Mouse (Mus musculus) left cerebral cortex, adult 2 months (tissue): Measurements from ENCODE around the gene Cox19. TPM values are rescaled to one million over a fixed set of nuclear protein-coding genes. Genes with fewer than 3 reads are reported as not detected.

ENCODE experiments used
- DNase-seq, 2 experiments: peaks; one replicate each; pipeline ENCODE4 v3.0.0; 2021 to 2022; ENCODE audit warnings: low spot score in 2 of 2, mixed read lengths in 1 of 2; ENCODE audit errors: extremely low spot score in 1 of 2
- H3K27ac ChIP-seq: fragments of 200-600 bp; 2 replicates; pipeline ENCODE4 v1.8.1; 2022
- H3K4me3 ChIP-seq: fragments of 200-600 bp; 2 replicates; pipeline ENCODE4 v1.8.1; 2022
- CTCF ChIP-seq: fragments of 200-600 bp; IDR thresholded peaks from 2 replicates; pipeline ENCODE4 v1.8.1; 2022; ENCODE audit warnings: antibody characterized with exemption, mild to moderate bottlenecking, moderate library complexity
- intact Hi-C: fragments of 180-260 bp; cut with DNase I; formaldehyde crosslinking; loops from one replicate; pipeline ENCODE4 v1.15.1; 2025
- total RNA-seq, 2 experiments: library from RNA; stranded (reverse); gene quantifications; 2 replicates each; pipeline ENCODE4 v1.2.3; 2021

The Cox19 gene
- total RNA-seq, 2 experiments from 2014 or later, result 67.6 to 69.4 TPM

- TF ChIP-seq CTCF, result no peak
- intact Hi-C loops, result no loop called here
- peak; percentile 37 to 51 for DNase-seq
- 0 out of 2 replicates have a peak overlapping the region, but pooled peaks have one; percentile 23 for H3K4me3 ChIP-seq
- peak overlapping the region; percentile 89 for H3K27ac ChIP-seq
Measured at GRCm38 (mm10) chr5:139389676-139390061, 38.5 kb upstream of the Cox19 start.

- intact Hi-C loops, result no loop called here
- no peak for DNase-seq
- TF ChIP-seq CTCF, result no peak
- Histone ChIP-seq H3K27ac (peak overlapping the region; percentile 89), H3K4me3 (no peak overlapping the region)
Measured at GRCm38 (mm10) chr5:139388694-139389675, 37.8 kb upstream of the Cox19 start.

- Histone ChIP-seq H3K4me3 (no peak overlapping the region), H3K27ac (peak overlapping the region; percentile 89)
- no peak for TF ChIP-seq CTCF
- DNase-seq, result no peak
- intact Hi-C loops, result no loop called here
Measured at GRCm38 (mm10) chr5:139388195-139388570, 37.0 kb upstream of the Cox19 start.

- intact Hi-C loops, result no loop called here
- Histone ChIP-seq H3K27ac (peak overlapping the region; percentile 89), H3K4me3 (no peak overlapping the region)
- no peak for TF ChIP-seq CTCF
- DNase-seq, result no peak
Measured at GRCm38 (mm10) chr5:139387329-139388194, 36.3 kb upstream of the Cox19 start.

- TF ChIP-seq CTCF, result no peak
- no peak for DNase-seq
- Histone ChIP-seq H3K27ac (no peak overlapping the region), H3K4me3 (no peak overlapping the region)
- intact Hi-C loops, result no loop called here
Measured at GRCm38 (mm10) chr5:139386047-139386446, 34.8 kb upstream of the Cox19 start.

GRCm38 (mm10) chr5:139384531-139384930 is 33.3 kb upstream of the Cox19 start:
- Histone ChIP-seq H3K4me3 (no peak overlapping the region), H3K27ac (peak overlapping the region; percentile 36; the same call in 1 of the 2 replicates)
- no peak for TF ChIP-seq CTCF
- intact Hi-C loops, result no loop called here
- no peak for DNase-seq

- Histone ChIP-seq H3K4me3 (peak overlapping the region; percentile 95; the same call in 1 of the 2 replicates), H3K27ac (peak overlapping the region; percentile 95)
- intact Hi-C loops, result no loop called here
- no peak for TF ChIP-seq CTCF
- no peak for DNase-seq
Measured at GRCm38 (mm10) chr5:139383234-139383633, 32.0 kb upstream of the Cox19 start.

- intact Hi-C loops, result no loop called here
- H3K27ac ChIP-seq, result peak overlapping the region; percentile 95
- TF ChIP-seq CTCF, result no peak
- H3K4me3 ChIP-seq, result peak overlapping the region; percentile 95
- DNase-seq, result peak; percentile 58 to 65
Measured at GRCm38 (mm10) chr5:139382760-139383159, 31.5 kb upstream of the Cox19 start.

GRCm38 (mm10) chr5:139381586-139382513 is 30.6 kb upstream of the Cox19 start:
- DNase-seq, result no peak
- Histone ChIP-seq H3K27ac (peak overlapping the region; percentile 95), H3K4me3 (peak overlapping the region; percentile 95)
- intact Hi-C loops, result no loop called here
- TF ChIP-seq CTCF, result no peak

GRCm38 (mm10) chr5:139380385-139381248 is 29.4 kb upstream of the Cox19 start:
- no peak for TF ChIP-seq CTCF

More at GRCm38 (mm10) chr5:139380385-139381248, 29.4 kb upstream of the Cox19 start:
- peak overlapping the region; percentile 95 for H3K27ac ChIP-seq
- DNase-seq, result peak; percentile 84 to 89
- peak overlapping the region; percentile 95 for H3K4me3 ChIP-seq
- intact Hi-C loops, result no loop called here
